Mouse (Mus musculus): Measurements from ENCODE around the gene Olfr495. TPM values are rescaled to one million over a fixed set of nuclear protein-coding genes. Genes with fewer than 3 reads are reported as not detected.

Olfr495 gene
- not detected in 2 replicates for polyA plus RNA-seq (2012; ENCODE audit: insufficient read depth, insufficient read length, low replicate concordance, missing spikeins)

DNA sequence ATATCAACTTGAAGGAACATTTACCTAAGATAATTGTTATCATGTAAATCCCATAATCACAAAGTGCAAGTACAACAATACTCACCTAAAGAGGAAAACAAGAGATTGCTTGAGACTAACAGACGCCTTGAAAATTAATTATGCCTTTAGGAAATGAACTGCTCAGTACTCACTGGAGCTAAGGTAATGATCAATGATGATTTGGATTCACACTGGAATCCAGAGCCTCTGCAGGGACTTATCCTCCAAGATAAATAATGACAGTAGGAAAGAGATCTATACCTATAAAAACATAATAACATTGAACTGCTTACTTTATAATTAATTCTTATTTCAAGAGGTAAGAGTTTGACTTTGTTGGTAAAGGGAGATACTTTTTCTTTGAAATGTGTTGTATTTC is at the start of gene Olfr495:
TSS of gene Olfr495 (plus strand) at position 301 of the 400 bp plus-strand sequence.
- H3K4me1 ChIP-seq (ENCODE audit: control insufficient read depth, insufficient read depth, low read length) = no peaks in the 10 kb centered on the region
- no peak within 1 kb of the TSS for H3K27ac ChIP-seq (ENCODE audit: insufficient read depth, low read depth, low read length)
- 57% methylated on average over 1 of the region's 1 CpGs for WGBS
- no peak within 1 kb of the TSS for H3K4me3 ChIP-seq (ENCODE audit: insufficient read depth, low read depth, low read length)
- no peak for TF ChIP-seq POLR2A (IDR thresholded peaks at IDR 0.05; ENCODE audit: insufficient read depth, low read depth, low read length)
- TF ChIP-seq CTCF (IDR thresholded peaks at IDR 0.05; ENCODE audit: insufficient read depth, low read depth, low read length) = no peak

DNA sequence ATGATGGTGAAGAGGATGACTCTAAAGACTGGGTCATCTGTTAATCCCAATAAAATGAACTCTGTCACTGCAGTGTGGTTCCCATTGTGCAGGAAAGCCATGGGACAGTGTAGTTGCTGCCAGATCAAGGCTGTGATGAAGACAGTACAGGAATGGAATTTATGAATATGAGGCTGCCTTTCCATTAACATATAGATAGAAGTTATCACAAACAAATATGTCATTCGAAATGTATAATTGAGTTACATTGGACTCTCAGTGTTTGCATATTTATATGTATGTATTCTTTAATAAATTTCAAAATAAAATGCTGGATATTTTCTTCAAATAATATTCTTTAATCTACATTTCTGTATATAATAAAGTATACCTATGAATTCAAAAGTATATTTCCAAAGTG is 46.1 kb upstream of the Olfr495 start, which contains the start of gene Olfr493:
TSS of gene Olfr493 (minus strand) at position 101 of the 400 bp plus-strand sequence.
- 54% methylated on average over 1 of the region's 1 CpGs for WGBS
- TF ChIP-seq CTCF (IDR thresholded peaks at IDR 0.05; ENCODE audit: insufficient read depth, low read depth, low read length) (no peak), POLR2A (IDR thresholded peaks at IDR 0.05; ENCODE audit: insufficient read depth, low read depth, low read length) (no peak)

DNA sequence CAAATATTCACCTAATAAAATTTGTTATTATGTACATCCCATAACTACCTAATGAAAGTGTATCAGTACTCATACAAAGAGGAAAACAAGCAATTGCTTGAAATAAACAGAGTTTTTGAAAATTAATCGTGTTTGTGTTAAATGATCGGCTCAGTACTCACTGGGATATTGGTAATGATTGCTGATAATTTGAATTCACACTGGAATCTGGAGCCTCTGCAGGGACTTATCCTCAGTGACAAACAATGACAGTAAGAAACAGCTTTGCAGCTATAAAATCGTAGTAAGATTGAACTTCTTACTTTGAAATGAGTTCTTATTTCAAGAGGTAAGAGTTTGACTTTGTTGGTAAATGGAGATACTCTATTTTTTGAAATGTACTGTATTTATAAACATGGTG is 27.9 kb upstream of the Olfr495 start, which contains the start of gene Olfr494:
TSS of gene Olfr494 (plus strand) at position 301 of the 400 bp plus-strand sequence.
- no peak within 1 kb of the TSS for H3K27ac ChIP-seq (ENCODE audit: insufficient read depth, low read depth, low read length)
- no peak for TF ChIP-seq POLR2A (IDR thresholded peaks at IDR 0.05; ENCODE audit: insufficient read depth, low read depth, low read length)
- no peak for TF ChIP-seq CTCF (IDR thresholded peaks at IDR 0.05; ENCODE audit: insufficient read depth, low read depth, low read length)
- WGBS = 79% methylated on average over 3 of the region's 3 CpGs
- H3K4me1 ChIP-seq (ENCODE audit: control insufficient read depth, insufficient read depth, low read length) = no peaks in the 10 kb centered on the region
- no peak within 1 kb of the TSS for H3K4me3 ChIP-seq (ENCODE audit: insufficient read depth, low read depth, low read length)

More for the DNA sequence above, 46.1 kb upstream of the Olfr495 start, which contains the start of gene Olfr493:
- Histone ChIP-seq H3K27ac (ENCODE audit: insufficient read depth, low read depth, low read length) (no peak within 1 kb of the TSS), H3K4me3 (ENCODE audit: insufficient read depth, low read depth, low read length) (no peak within 1 kb of the TSS), H3K4me1 (ENCODE audit: control insufficient read depth, insufficient read depth, low read length) (no peaks in the 10 kb centered on the region)

GRCm38 (mm10) chr7:108420121-108420520 is 27.2 kb downstream of the Olfr495 start, which contains the start of gene Olfr497:
TSS of gene Olfr497 (plus strand) at chr7:108420421.
- Histone ChIP-seq H3K27ac (ENCODE audit: insufficient read depth, low read depth, low read length) (no peak within 1 kb of the TSS), H3K4me1 (ENCODE audit: control insufficient read depth, insufficient read depth, low read length) (no peaks in the 10 kb centered on the region)
- WGBS = 74% methylated on average over 2 of the region's 2 CpGs

More at GRCm38 (mm10) chr7:108420121-108420520, 27.2 kb downstream of the Olfr495 start, which contains the start of gene Olfr497:
- H3K4me3 ChIP-seq (ENCODE audit: insufficient read depth, low read depth, low read length) = no peak within 1 kb of the TSS
- TF ChIP-seq POLR2A (IDR thresholded peaks at IDR 0.05; ENCODE audit: insufficient read depth, low read depth, low read length) = no peak

Other genes starting within 250 kb of the Olfr495 start
- not detected in 2 replicates for gene Olfr485, start 233.3 kb upstream of the Olfr495 start, polyA plus RNA-seq (2012; ENCODE audit: insufficient read depth, insufficient read length, low replicate concordance, missing spikeins)
- not detected in 2 replicates for gene Olfr486, start 220.4 kb upstream of the Olfr495 start, polyA plus RNA-seq (2012; ENCODE audit: insufficient read depth, insufficient read length, low replicate concordance, missing spikeins)
- gene Olfr487, start 178.5 kb upstream of the Olfr495 start, polyA plus RNA-seq (2012; ENCODE audit: insufficient read depth, insufficient read length, low replicate concordance, missing spikeins) = not detected in 2 replicates
- not detected in 2 replicates for gene Olfr488, start 134.8 kb upstream of the Olfr495 start, polyA plus RNA-seq (2012; ENCODE audit: insufficient read depth, insufficient read length, low replicate concordance, missing spikeins)
- gene Olfr490, start 104.2 kb upstream of the Olfr495 start, polyA plus RNA-seq (2012; ENCODE audit: insufficient read depth, insufficient read length, low replicate concordance, missing spikeins) = not detected in 2 replicates
- not detected in 2 replicates for gene Olfr491, start 79.7 kb upstream of the Olfr495 start, polyA plus RNA-seq (2012; ENCODE audit: insufficient read depth, insufficient read length, low replicate concordance, missing spikeins)
- gene Olfr492, start 69.5 kb upstream of the Olfr495 start, polyA plus RNA-seq (2012; ENCODE audit: insufficient read depth, insufficient read length, low replicate concordance, missing spikeins) = not detected in 2 replicates
- gene Olfr493, start 46.2 kb upstream of the Olfr495 start, polyA plus RNA-seq (2012; ENCODE audit: insufficient read depth, insufficient read length, low replicate concordance, missing spikeins) = not detected in 2 replicates
- gene Olfr494, start 27.8 kb upstream of the Olfr495 start, polyA plus RNA-seq (2012; ENCODE audit: insufficient read depth, insufficient read length, low replicate concordance, missing spikeins) = not detected in 2 replicates
- gene Olfr497, start 27.3 kb downstream of the Olfr495 start, polyA plus RNA-seq (2012; ENCODE audit: insufficient read depth, insufficient read length, low replicate concordance, missing spikeins) = not detected in 2 replicates
- gene Olfr498, start 72.2 kb downstream of the Olfr495 start, polyA plus RNA-seq (2012; ENCODE audit: insufficient read depth, insufficient read length, low replicate concordance, missing spikeins) = not detected in 2 replicates
- not detected in 2 replicates for gene Olfr502, start 131.9 kb downstream of the Olfr495 start, polyA plus RNA-seq (2012; ENCODE audit: insufficient read depth, insufficient read length, low replicate concordance, missing spikeins)
- gene Olfr503, start 151.4 kb downstream of the Olfr495 start, polyA plus RNA-seq (2012; ENCODE audit: insufficient read depth, insufficient read length, low replicate concordance, missing spikeins) = not detected in 2 replicates
- gene Olfr504, start 172.6 kb downstream of the Olfr495 start, polyA plus RNA-seq (2012; ENCODE audit: insufficient read depth, insufficient read length, low replicate concordance, missing spikeins) = not detected in 2 replicates
- not detected in 2 replicates for gene Olfr506, start 217.6 kb downstream of the Olfr495 start, polyA plus RNA-seq (2012; ENCODE audit: insufficient read depth, insufficient read length, low replicate concordance, missing spikeins)
- gene Olfr507, start 228.6 kb downstream of the Olfr495 start, polyA plus RNA-seq (2012; ENCODE audit: insufficient read depth, insufficient read length, low replicate concordance, missing spikeins) = not detected in 2 replicates
- gene Olfr508, start 236.8 kb downstream of the Olfr495 start, polyA plus RNA-seq (2012; ENCODE audit: insufficient read depth, insufficient read length, low replicate concordance, missing spikeins) = not detected in 2 replicates